Mouse (Mus musculus): ENCODE data around the gene Baz2a. TPM values are rescaled to one million over a fixed set of nuclear protein-coding genes. Genes with fewer than 3 reads are reported as not detected.
A peak's percentile ranks its signal among the peaks of the same experiment; 100 is the strongest.

Baz2a gene
- polyA plus RNA-seq, 1 experiment from 2014 or later, result 37.6 TPM

GRCm38 (mm10) chr10:128124831-128125230 is 33.5 kb downstream of the Baz2a start:
- Histone ChIP-seq H3K4me3 (ENCODE audit: low read depth, low read length) (no peak overlapping the region), H3K27ac (ENCODE audit: low read depth, low read length) (no peak overlapping the region), H3K9ac (ENCODE audit: low read depth, low read length) (no peak overlapping the region), H3K27me3 (ENCODE audit: control insufficient read depth, insufficient read depth, low read length) (no peaks in the 10 kb centered on the region), H3K9me3 (ENCODE audit: control insufficient read depth, low read length) (no peaks in the 10 kb centered on the region), H3K4me1 (replicated peaks; ENCODE audit: control insufficient read depth, insufficient read depth, low read length) (no peaks in the 10 kb centered on the region), H3K36me3 (ENCODE audit: control insufficient read depth, insufficient read depth, low read length) (peaks cover 24% of the 10 kb centered on the region), H3K4me2 (replicated peaks; ENCODE audit: low read depth, low read length) (no peak overlapping the region)
- ATAC-seq (ENCODE audit: low FRiP score) (no peak), DNase-seq (ENCODE audit: low spot score) (no peak)
- WGBS, result 97% methylated on average over 9 of the region's 9 CpGs

- ATAC-seq (ENCODE audit: low FRiP score) (no peak), DNase-seq (ENCODE audit: low spot score) (no peak)
- 93% methylated on average over 14 of the region's 14 CpGs for WGBS
- Histone ChIP-seq H3K4me1 (replicated peaks; ENCODE audit: control insufficient read depth, insufficient read depth, low read length) (no peaks in the 10 kb centered on the region), H3K27me3 (ENCODE audit: control insufficient read depth, insufficient read depth, low read length) (no peaks in the 10 kb centered on the region), H3K9ac (ENCODE audit: low read depth, low read length) (no peak overlapping the region), H3K36me3 (ENCODE audit: control insufficient read depth, insufficient read depth, low read length) (peaks cover 24% of the 10 kb centered on the region), H3K4me2 (replicated peaks; ENCODE audit: low read depth, low read length) (no peak overlapping the region), H3K4me3 (ENCODE audit: low read depth, low read length) (no peak overlapping the region), H3K9me3 (ENCODE audit: control insufficient read depth, low read length) (no peaks in the 10 kb centered on the region), H3K27ac (ENCODE audit: low read depth, low read length) (no peak overlapping the region)
These were observed 34.6 kb downstream of the Baz2a start for GRCm38 (mm10) chr10:128125951-128126350.

- H3K4me2 ChIP-seq (replicated peaks; ENCODE audit: low read depth, low read length), result no peak overlapping the region
- no peaks in the 10 kb centered on the region for H3K9me3 ChIP-seq (ENCODE audit: control insufficient read depth, low read length)
- H3K9ac ChIP-seq (ENCODE audit: low read depth, low read length), result no peak overlapping the region
- H3K27ac ChIP-seq (ENCODE audit: low read depth, low read length), result no peak overlapping the region
- H3K4me3 ChIP-seq (ENCODE audit: low read depth, low read length), result no peak overlapping the region
- H3K36me3 ChIP-seq (ENCODE audit: control insufficient read depth, insufficient read depth, low read length), result peaks cover 16% of the 10 kb centered on the region; the same call in 1 of the 2 replicates
- H3K27me3 ChIP-seq (ENCODE audit: control insufficient read depth, insufficient read depth, low read length), result no peaks in the 10 kb centered on the region
- DNase-seq (ENCODE audit: low spot score) (no peak), ATAC-seq (ENCODE audit: low FRiP score) (no peak)
- 68% methylated on average over 5 of the region's 5 CpGs for WGBS
- H3K4me1 ChIP-seq (replicated peaks; ENCODE audit: control insufficient read depth, insufficient read depth, low read length), result no peaks in the 10 kb centered on the region
These were observed 36.1 kb downstream of the Baz2a start for GRCm38 (mm10) chr10:128127497-128127896.

- WGBS, result 89% methylated on average over 8 of the region's 8 CpGs
- H3K27me3 ChIP-seq (ENCODE audit: control insufficient read depth, insufficient read depth, low read length), result no peaks in the 10 kb centered on the region
- DNase-seq (ENCODE audit: low spot score) (no peak), ATAC-seq (ENCODE audit: low FRiP score) (no peak)
- H3K36me3 ChIP-seq (ENCODE audit: control insufficient read depth, insufficient read depth, low read length), result peaks cover 16% of the 10 kb centered on the region; the same call in 1 of the 2 replicates
- H3K27ac ChIP-seq (ENCODE audit: low read depth, low read length), result no peak overlapping the region
- H3K4me2 ChIP-seq (replicated peaks; ENCODE audit: low read depth, low read length), result no peak overlapping the region
- no peaks in the 10 kb centered on the region for H3K4me1 ChIP-seq (replicated peaks; ENCODE audit: control insufficient read depth, insufficient read depth, low read length)
- no peaks in the 10 kb centered on the region for H3K9me3 ChIP-seq (ENCODE audit: control insufficient read depth, low read length)
- H3K4me3 ChIP-seq (ENCODE audit: low read depth, low read length), result no peak overlapping the region
- no peak overlapping the region for H3K9ac ChIP-seq (ENCODE audit: low read depth, low read length)
These were observed 36.8 kb downstream of the Baz2a start for GRCm38 (mm10) chr10:128128143-128128542.

GRCm38 (mm10) chr10:128131297-128131696 is 39.9 kb downstream of the Baz2a start:
- Histone ChIP-seq H3K4me2 (replicated peaks; ENCODE audit: low read depth, low read length) (no peak overlapping the region), H3K4me1 (replicated peaks; ENCODE audit: control insufficient read depth, insufficient read depth, low read length) (no peaks in the 10 kb centered on the region), H3K27ac (ENCODE audit: low read depth, low read length) (no peak overlapping the region), H3K27me3 (ENCODE audit: control insufficient read depth, insufficient read depth, low read length) (no peaks in the 10 kb centered on the region), H3K9ac (ENCODE audit: low read depth, low read length) (no peak overlapping the region), H3K9me3 (ENCODE audit: control insufficient read depth, low read length) (no peaks in the 10 kb centered on the region), H3K4me3 (ENCODE audit: low read depth, low read length) (no peak overlapping the region), H3K36me3 (ENCODE audit: control insufficient read depth, insufficient read depth, low read length) (0 out of 2 replicates have a peak, but pooled peaks cover 3% of the 10 kb centered on the region)
- DNase-seq (ENCODE audit: low spot score) (no peak), ATAC-seq (ENCODE audit: low FRiP score) (no peak)
- 79% methylated on average over 3 of the region's 3 CpGs for WGBS

DNA sequence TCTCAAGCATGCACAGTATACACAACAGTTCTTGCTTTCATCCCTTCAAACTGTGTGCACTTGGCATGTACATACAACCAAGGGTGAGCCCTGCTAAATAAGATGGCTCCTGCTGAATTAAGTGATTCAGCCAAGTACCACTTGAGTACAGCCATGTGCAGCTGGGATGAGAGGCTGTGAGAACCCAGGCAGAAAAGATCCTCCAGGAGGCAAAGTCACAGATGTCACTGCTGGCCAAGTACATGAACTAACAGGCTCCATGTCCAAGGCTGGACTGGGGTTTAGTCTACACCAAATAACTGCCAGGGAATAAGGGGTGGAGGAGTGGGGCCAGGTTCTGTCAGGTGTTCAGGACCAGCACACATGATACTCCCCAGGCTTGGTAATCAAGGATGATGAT is 40.4 kb downstream of the Baz2a start:
- ATAC-seq (ENCODE audit: low FRiP score), result no peak
- no peak overlapping the region for H3K4me3 ChIP-seq (ENCODE audit: low read depth, low read length)
- DNase-seq (ENCODE audit: low spot score), result no peak
- H3K4me2 ChIP-seq (replicated peaks; ENCODE audit: low read depth, low read length), result no peak overlapping the region
- 0 out of 2 replicates have a peak, but pooled peaks cover 1% of the 10 kb centered on the region for H3K36me3 ChIP-seq (ENCODE audit: control insufficient read depth, insufficient read depth, low read length)
- no peak overlapping the region for H3K27ac ChIP-seq (ENCODE audit: low read depth, low read length)
- no peak overlapping the region for H3K9ac ChIP-seq (ENCODE audit: low read depth, low read length)
- H3K9me3 ChIP-seq (ENCODE audit: control insufficient read depth, low read length), result no peaks in the 10 kb centered on the region
- no peaks in the 10 kb centered on the region for H3K4me1 ChIP-seq (replicated peaks; ENCODE audit: control insufficient read depth, insufficient read depth, low read length)
- no peaks in the 10 kb centered on the region for H3K27me3 ChIP-seq (ENCODE audit: control insufficient read depth, insufficient read depth, low read length)

DNA sequence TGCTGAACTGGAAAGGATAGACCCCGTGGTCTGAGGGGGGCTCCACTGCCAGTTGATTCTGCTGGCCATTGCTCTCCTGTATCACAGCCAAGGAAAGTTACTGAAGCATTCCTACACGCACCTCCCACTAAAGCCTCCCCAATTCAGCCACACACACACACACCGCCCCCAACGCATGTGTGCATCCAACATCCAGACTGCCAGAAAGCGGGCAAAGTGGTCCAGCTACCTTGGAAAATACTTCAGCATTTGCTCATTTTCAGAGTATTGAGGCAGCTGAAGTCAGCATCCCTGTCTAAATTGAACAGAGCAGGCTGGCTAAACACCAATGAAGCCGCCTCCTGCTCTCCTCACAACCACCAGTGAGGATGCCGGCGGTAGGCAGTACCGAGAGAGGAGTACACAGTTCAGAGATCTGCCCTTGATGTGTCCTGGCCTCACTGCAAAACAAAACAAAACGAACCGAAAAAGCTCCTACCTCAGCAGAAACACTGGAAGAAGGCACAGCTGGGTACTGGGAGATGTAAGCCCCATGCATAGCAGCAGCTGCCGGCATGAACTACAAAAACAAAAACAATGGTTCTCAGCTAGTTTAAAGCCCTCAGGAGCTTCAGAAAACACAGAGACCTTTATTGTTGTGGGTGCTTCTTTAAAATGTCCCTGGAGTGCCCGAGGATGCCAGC is 42.4 kb downstream of the Baz2a start:
- 44% methylated on average over 13 of the region's 13 CpGs for WGBS

DNA sequence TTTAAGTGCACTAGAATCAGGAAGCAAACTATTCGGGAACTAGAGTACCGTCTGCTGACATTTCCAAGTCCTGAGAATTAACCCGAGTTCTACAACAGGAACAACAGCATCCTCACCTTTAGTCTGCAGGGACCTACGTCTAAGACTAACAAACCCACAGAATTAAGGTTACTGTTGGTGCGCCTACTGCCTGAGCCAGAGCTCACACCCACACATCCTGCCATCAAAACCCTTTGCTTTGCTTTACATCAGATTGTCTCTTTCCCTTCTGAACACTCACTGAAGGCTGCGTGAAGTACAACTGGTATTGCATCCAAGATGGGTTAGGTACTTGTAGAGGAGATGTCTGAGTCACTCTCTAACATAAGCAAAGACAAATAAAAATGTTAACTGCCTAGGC is 44.0 kb downstream of the Baz2a start:
- WGBS, result 90% methylated on average over 6 of the region's 6 CpGs

More for the DNA sequence above, 42.4 kb downstream of the Baz2a start:
- H3K9me3 ChIP-seq (ENCODE audit: control insufficient read depth, low read length), result no peaks in the 10 kb centered on the region
- H3K4me2 ChIP-seq (replicated peaks; ENCODE audit: low read depth, low read length), result no peak overlapping the region
- no peak for DNase-seq (ENCODE audit: low spot score)
- no peak overlapping the region for H3K27ac ChIP-seq (ENCODE audit: low read depth, low read length)
- H3K9ac ChIP-seq (ENCODE audit: low read depth, low read length), result 0 out of 2 replicates have a peak overlapping the region, but pooled peaks have one; percentile 4
- no peaks in the 10 kb centered on the region for H3K4me1 ChIP-seq (replicated peaks; ENCODE audit: control insufficient read depth, insufficient read depth, low read length)
- H3K27me3 ChIP-seq (ENCODE audit: control insufficient read depth, insufficient read depth, low read length), result no peaks in the 10 kb centered on the region
- ATAC-seq (ENCODE audit: low FRiP score), result no peak
- no peak overlapping the region for H3K4me3 ChIP-seq (ENCODE audit: low read depth, low read length)
- H3K36me3 ChIP-seq (ENCODE audit: control insufficient read depth, insufficient read depth, low read length), result no peaks in the 10 kb centered on the region

GRCm38 (mm10) chr10:128140236-128140952 is 49.0 kb downstream of the Baz2a start:
- H3K4me1 ChIP-seq (replicated peaks; ENCODE audit: control insufficient read depth, insufficient read depth, low read length), result no peaks in the 10 kb centered on the region
- 69% methylated on average over 12 of the region's 12 CpGs for WGBS
- H3K27me3 ChIP-seq (ENCODE audit: control insufficient read depth, insufficient read depth, low read length), result no peaks in the 10 kb centered on the region
- H3K9ac ChIP-seq (ENCODE audit: low read depth, low read length), result no peak overlapping the region
- no peak overlapping the region for H3K27ac ChIP-seq (ENCODE audit: low read depth, low read length)
- ATAC-seq (ENCODE audit: low FRiP score) (no peak), DNase-seq (ENCODE audit: low spot score) (peak; percentile 69)
- H3K9me3 ChIP-seq (ENCODE audit: control insufficient read depth, low read length), result no peaks in the 10 kb centered on the region
- H3K4me2 ChIP-seq (replicated peaks; ENCODE audit: low read depth, low read length), result no peak overlapping the region
- no peak overlapping the region for H3K4me3 ChIP-seq (ENCODE audit: low read depth, low read length)
- H3K36me3 ChIP-seq (ENCODE audit: control insufficient read depth, insufficient read depth, low read length), result no peaks in the 10 kb centered on the region

More for the DNA sequence above, 44.0 kb downstream of the Baz2a start:
- ATAC-seq (ENCODE audit: low FRiP score) (no peak), DNase-seq (ENCODE audit: low spot score) (no peak)
- no peak overlapping the region for H3K4me3 ChIP-seq (ENCODE audit: low read depth, low read length)
- H3K36me3 ChIP-seq (ENCODE audit: control insufficient read depth, insufficient read depth, low read length), result no peaks in the 10 kb centered on the region
- no peak overlapping the region for H3K4me2 ChIP-seq (replicated peaks; ENCODE audit: low read depth, low read length)
- H3K27ac ChIP-seq (ENCODE audit: low read depth, low read length), result no peak overlapping the region
- H3K9ac ChIP-seq (ENCODE audit: low read depth, low read length), result no peak overlapping the region
- H3K9me3 ChIP-seq (ENCODE audit: control insufficient read depth, low read length), result no peaks in the 10 kb centered on the region
- H3K4me1 ChIP-seq (replicated peaks; ENCODE audit: control insufficient read depth, insufficient read depth, low read length), result no peaks in the 10 kb centered on the region
- H3K27me3 ChIP-seq (ENCODE audit: control insufficient read depth, insufficient read depth, low read length), result no peaks in the 10 kb centered on the region
